Mouse (Mus musculus) kidney, postnatal 10 days (tissue): ENCODE results near the gene Klra7.
"Not testable (repeated sequence)": the region's sequence is repeated elsewhere in the genome, so short reads cannot be mapped to it uniquely, and the experiment has no call there.

Experiments used
- DNase-seq: peaks from one replicate; pipeline ENCODE4 v3.0.0; 2021; ENCODE audit warnings: mixed read lengths

The Klra7 gene

GRCm38 (mm10) chr6:130233222-130233621 is at the start of gene Klra7:
Gene Klra7, minus strand, starts transcription at chr6:130233322.
- DNase-seq = no peak

- not testable (repeated sequence) for DNase-seq
Observed at GRCm38 (mm10) chr6:130281828-130282227, 48.7 kb upstream of the Klra7 start, which contains the start of gene Klra10. Gene Klra10, minus strand, starts transcription at chr6:130281928.

GRCm38 (mm10) chr6:130255326-130255725 is 22.2 kb upstream of the Klra7 start:
- no peak for DNase-seq

GRCm38 (mm10) chr6:130237536-130237935 is 4.4 kb upstream of the Klra7 start:
- DNase-seq = no peak

GRCm38 (mm10) chr6:130236635-130237034 is 3.5 kb upstream of the Klra7 start:
- DNase-seq = no peak

- not testable (repeated sequence) for DNase-seq
Observed at GRCm38 (mm10) chr6:130197453-130197852, 35.7 kb downstream of the Klra7 start.

GRCm38 (mm10) chr6:130193012-130193411 is 40.1 kb downstream of the Klra7 start, which contains the start of gene Klra9:
Gene Klra9, minus strand, starts transcription at chr6:130193112.
- DNase-seq = not testable (repeated sequence)
